1 mouse cellular context compared by ENCODE assay signal in genomic region chr2:130632416-130632815, GRCm38 (mm10).
TF ChIP-seq lines count a peak whose summit lies in the region.

No protein-coding gene starts in this region.

TF ChIP-seq in myocyte, 11 proteins besides CTCF, POLR2A, EP300 and RAD21:
- TF ChIP-seq POLR2AphosphoS2 (IDR thresholded peaks at IDR 0.05; ENCODE audit: insufficient read length, low read depth) (peak; percentile 68), TCF3 (IDR thresholded peaks at IDR 0.05; ENCODE audit: insufficient read length, low read depth) (no peak), E2F4 (IDR thresholded peaks at IDR 0.05; ENCODE audit: insufficient read depth) (no peak), MYOD1 (IDR thresholded peaks at IDR 0.05; ENCODE audit: control insufficient read depth in 1 of 3, insufficient read length in 2 of 3, low read depth in 2 of 3) (no peak), MYOG (IDR thresholded peaks at IDR 0.05; ENCODE audit: control insufficient read depth in 1 of 3, insufficient read depth in 1 of 3, insufficient read length in 2 of 3, low read depth in 2 of 3) (no peak)
